Mouse (Mus musculus): ENCODE results near the gene Itgb2l.

The Itgb2l gene

DNA sequence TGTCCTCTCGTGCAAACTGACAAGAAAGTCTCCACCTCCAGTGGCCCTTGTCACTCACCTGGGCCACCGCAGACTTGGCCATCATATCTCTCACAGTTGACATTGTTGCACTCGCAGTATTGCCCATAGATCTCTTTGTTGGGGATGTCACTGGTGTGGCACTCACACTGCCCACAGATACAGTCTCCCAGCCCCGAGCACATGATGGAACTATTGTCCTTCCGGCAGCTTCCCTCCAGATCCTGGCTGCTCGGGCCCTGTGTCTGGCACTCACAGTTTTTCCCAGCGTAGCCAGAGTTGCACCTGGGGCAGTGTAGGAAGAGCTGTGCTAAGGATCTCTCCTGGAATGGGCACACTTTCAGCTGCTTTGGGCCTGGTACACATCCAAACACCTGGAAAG is 16.7 kb downstream of the Itgb2l start:
- no peak for DNase-seq (ENCODE audit: low spot score in 2 of 2)

DNA sequence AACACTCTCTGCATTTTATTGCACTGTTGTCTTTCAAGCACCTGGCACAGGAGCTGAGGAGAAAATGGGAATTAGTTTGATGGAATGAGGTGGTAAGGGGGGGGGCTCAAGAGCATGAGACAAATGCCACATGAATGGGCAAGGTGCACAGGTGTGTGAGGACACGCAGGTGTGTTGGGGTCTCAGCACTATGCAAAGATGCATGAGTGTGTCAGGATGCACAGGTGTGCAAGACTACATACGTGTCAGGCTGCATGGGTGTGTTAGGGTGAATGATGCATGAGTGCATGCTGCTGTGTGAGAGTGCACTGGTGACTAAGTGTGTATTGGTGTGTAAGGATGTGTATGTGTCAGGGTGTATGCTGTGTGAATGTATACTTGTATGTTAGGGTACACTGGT is 18.4 kb downstream of the Itgb2l start:
- DNase-seq (ENCODE audit: low spot score in 2 of 2) = no peak

DNA sequence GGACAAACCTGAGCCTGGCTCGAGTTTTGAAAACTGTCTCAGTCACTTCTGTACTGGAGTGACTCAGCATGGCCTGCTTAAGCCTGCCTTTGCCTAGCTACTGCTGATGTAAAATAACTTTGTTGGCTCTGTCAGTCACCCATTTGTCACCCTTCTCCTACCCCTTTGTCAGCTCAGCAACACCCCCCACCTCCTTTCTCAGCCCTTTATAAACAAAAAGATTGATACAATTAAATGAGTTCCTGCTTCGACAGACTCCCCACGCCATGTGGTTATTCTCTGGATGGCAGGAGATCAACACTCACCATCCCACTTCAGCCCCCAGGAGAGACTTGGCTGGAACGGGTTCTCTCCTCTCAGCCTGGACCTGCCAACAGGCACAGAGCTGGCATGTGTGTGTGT is 35.4 kb downstream of the Itgb2l start:
- DNase-seq (ENCODE audit: low spot score in 2 of 2) = no peak

DNA sequence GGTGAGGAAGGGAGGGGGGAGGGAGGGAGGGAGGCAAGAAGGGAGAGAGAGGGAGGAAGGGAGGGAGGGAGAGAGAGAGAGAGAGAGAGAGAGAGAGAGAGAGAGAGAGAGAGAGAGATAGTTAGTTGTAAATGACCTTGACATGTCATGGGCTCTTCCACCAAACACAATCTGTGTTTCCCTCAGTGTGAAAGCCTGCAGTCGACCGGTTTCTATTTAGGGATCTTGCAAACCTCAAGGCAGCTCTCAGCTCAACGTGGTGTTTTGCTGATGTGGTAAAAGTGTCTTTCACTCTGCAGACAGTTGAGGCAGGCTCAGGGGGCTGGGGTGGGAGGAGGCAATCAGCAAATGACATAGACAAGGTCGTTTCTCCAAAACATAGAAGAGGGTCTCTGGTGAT is 37.1 kb downstream of the Itgb2l start:
- DNase-seq (ENCODE audit: low spot score in 2 of 2) = no peak

DNA sequence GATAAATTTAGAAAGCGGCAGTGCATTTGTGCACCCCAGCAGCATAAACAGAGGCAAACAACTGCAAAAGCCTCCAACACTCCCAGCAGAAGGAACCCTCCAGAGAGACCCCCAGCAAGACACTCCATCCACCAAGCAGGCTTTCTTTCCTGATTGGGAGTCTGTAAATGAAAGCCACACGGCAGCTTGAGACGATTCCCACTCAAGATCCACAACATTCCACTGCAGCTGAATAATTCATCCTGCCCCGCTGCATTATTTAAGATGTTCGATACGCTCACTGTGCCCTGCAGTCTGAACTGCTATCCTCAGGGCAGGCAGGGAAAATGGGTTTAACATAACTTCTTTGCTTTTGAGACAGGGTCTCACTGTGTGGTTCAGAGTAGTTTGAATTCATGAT is 41.1 kb downstream of the Itgb2l start:
- DNase-seq (ENCODE audit: low spot score in 2 of 2) = no peak

DNA sequence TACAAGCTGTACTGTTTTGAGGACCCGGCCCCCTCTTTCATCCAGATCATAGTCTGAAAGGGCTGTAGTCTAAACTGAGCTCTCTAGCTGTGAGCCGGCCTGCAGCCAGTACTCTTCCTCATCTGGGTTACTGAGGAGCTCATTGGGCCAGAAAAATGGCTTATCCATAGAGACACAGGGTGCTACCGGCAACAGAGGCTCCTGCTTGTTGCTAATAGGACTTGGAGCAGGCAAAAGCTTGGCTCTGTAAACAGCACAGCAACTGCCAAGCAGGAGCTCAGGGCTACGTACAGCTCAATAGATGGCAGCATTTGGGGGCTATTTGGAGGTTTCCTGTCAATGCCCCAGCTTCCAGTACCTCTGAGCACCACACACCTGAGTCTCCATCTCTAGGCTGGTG is 43.4 kb downstream of the Itgb2l start:
- no peak for DNase-seq (ENCODE audit: low spot score in 2 of 2)

DNA sequence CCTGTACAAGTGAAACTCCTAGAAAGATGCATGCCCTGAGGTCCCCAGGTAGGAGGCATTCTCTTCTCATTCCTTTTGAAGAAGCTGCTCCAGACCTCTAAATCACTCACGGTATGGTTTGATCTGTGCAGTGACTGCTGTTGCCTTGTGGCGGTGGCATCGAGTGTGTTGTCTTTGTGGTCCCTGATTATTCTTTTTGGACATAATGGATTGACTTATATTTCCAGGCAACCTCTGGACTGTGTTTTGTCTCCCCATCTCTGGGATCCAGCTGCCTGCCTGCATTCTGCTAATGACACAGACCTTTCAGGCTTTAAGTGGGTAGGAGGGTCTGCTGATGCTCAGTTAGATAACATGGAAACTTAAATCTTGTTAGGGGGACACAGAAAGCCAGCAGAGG is 44.6 kb downstream of the Itgb2l start:
- DNase-seq (ENCODE audit: low spot score in 2 of 2) = no peak

DNA sequence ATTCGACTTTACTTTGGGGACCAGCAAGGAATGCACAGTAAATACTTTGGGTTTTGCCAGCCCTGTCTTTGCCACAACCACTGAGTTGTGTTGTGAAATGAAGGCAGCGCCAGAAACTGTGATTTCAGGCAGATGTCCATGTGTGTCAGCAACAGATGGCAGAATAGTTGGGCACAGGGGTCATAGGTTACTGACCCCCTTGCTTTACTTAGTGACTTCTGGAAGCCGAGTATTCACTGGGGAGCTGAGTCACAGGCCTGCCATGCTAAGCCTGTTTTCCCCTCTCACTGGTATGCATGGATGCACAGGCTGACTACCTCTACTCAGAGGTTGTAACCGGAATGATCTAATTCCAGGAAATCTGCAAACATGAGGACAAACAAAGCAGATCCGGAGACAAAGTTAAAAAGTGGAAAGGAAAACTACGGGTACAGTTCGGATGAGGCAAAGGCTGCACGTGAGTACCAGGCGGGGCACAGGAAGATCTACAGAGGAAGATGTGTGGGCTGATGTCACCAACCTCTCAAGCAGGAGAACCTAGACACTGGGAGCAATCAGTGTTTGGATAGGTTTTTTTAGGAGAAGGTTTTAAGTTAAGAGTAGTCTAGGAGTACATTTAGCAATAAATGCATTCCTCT is 47.3 kb downstream of the Itgb2l start:
- DNase-seq (ENCODE audit: low spot score in 2 of 2) = no peak

DNA sequence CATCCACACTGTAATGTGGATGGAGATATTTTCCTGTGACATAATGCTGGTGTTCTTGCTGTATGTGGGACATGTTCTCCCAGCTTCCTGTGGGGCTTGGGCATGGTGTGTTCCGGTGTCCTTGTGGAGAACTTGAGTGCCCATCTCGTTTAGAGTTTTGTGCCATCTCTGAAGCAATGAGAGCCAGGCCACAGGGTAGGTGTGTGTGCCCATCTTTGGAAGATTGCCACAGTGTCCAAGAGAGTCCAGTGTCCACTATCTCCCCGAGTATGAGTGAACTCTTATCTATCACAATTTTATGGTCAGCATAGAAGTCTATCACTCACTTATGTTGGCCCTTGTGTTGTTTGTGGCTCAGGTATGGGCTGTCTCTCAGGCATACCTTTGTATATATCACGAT is 47.9 kb downstream of the Itgb2l start:
- no peak for DNase-seq (ENCODE audit: low spot score in 2 of 2)

DNA sequence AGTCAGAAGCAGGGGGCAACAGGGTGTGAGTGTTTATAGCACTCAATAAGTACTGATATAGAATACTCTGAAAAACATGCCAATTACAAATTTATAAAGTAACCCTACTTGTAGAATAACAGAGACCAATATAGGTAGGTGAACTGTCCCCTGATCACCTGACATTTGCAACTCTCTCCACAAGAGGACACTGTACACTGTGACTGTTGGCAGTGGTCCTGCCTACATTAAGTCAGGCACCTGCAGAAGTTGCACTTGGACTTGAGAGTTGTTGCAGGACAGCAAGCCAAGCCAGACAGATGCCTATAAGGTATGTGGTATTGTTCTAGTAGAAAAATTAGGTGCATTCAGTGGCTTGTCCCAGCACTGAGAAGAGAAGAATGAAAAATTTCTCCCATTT is 52.3 kb downstream of the Itgb2l start:
- no peak for DNase-seq (ENCODE audit: low spot score in 2 of 2)

DNA sequence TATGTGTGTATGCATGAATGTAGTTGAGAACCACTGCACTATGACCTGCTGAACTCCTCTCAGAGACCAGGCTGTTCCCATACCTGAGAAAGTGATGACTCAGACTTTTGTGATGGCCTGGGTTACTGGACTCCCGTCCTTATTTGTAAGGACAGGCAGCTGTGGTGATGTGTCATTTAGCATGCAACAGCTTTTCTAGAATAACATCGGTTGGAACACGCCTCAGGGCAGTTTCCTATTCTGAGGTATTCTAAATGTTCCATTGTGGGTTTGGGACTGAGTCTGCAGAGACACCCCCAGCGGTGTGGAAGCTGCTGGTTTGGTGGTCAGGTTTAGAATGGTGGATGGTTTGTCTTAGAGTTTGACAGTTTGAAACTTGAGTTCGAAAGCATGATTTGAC is 54.9 kb downstream of the Itgb2l start:
- DNase-seq (ENCODE audit: low spot score in 2 of 2) = no peak

DNA sequence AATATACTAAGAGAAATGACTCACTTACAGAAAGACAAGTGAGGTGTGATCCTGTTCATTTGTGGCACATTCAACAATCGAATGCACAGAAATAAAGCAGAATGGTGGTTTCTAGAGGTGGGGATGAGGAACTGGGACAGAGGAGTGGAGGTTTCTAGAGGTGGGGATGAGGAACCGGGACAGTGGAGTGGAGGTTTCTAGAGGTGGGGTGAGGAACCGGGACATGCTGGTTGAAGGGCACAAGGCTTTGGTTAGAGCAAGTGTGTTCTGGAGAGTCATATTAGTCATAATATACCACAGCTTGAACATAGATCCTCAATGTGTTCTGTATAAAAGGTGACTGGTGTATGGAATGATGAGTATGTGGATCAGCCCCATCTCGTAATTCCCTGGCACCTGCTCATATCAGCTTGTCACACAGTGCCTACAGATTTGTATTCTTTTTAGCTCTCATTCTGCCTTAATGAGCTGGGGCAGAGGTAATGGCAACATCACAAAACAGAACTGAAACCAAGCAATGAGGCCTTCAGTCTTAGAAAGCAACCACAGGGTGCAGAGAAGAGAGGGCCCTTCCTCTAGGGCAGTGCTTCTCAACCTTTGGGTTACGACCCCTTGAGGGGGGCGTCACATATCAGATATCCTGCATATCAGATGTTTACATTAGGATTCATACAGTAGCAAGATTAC is 55.6 kb downstream of the Itgb2l start:
- no peak for DNase-seq (ENCODE audit: low spot score in 2 of 2)

DNA sequence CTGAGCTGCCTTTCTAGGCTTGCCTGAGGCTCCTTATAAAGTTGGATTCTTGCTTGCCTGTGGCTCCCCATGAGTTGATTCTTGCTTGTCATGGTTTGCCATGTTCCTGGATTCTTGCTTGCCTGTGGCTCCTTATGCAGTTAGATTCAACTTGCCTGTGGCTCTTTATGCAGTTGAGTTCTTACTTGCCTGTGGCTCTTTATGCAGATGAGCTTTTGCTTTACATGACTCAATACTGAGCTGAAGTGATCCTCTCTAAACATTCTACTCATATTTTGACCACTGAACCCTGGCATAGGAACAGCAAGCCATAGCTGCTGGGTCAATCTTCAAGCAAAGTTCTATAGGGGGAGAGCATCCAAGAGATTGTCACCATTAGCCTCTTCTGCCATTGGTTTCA is 58.7 kb downstream of the Itgb2l start:
- no peak for DNase-seq (ENCODE audit: low spot score in 2 of 2)

DNA sequence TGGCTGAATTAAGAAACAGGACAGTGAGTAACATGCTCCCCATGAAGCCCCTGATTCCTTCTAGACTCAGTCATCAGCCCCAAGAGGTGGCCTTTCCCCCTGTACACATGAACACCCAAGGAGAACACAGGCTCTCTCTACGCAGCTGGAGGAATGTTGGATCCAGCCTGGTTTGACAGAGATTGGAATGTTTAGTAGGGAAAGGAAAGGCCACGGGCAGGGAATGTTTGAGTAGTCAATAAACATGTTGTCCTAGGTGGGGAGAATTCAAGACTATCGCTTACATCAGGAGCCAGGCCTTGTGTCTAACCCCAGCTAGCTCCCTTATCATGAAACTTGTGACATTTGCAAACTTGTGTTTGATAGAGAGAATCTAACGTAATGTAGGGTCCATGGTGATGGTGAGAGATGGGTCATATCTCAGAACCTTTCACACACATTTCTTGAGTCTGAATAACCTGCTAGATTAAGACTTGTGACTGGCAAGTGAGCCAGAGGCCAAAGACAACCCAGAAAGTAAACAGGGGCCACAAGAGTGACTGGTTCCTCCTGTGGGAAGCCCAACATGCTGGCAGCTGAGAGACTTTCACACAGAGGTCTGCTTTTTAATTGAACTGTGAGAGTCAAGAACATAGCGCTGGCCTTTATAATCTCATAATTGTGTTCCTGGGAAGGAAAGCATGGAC is 60.8 kb downstream of the Itgb2l start:
- DNase-seq (ENCODE audit: low spot score in 2 of 2) = no peak

DNA sequence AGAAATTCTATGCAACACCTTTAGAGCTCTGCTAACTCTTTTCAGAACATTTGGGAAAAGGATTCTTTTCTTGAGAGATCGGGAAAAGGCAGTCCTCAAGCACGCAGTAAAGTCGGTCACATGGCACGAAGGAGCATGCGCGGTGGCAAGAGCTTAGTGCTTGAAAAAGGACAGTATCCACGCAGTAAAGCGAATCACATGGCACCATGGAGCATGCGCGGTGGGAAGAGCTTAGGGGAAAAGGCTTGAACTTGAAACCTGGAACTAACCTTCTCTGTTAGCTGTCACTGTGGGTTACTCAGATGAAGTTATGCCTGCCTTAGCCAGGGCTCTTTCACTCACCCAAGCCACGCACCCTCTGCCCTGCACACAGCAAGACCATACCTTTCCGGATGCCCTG is 62.0 kb downstream of the Itgb2l start:
- no peak for DNase-seq (ENCODE audit: low spot score in 2 of 2)

DNA sequence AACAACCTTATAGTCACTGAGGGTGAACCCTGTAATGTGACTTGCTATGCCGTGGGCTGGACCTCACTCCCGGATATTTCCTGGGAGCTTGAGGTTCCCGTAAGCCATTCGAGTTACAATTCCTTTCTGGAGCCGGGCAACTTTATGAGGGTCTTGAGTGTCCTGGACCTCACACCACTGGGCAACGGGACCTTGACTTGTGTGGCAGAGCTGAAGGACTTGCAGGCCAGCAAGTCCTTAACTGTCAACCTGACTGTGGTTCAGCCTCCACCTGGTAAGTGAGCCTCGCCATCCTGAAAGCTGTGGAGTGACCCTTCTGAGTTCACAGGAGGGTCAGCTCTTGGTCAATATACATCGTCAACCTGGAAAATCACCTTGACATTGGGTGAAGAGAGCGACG is 65.3 kb downstream of the Itgb2l start:
- DNase-seq (ENCODE audit: low spot score in 2 of 2) = no peak

DNA sequence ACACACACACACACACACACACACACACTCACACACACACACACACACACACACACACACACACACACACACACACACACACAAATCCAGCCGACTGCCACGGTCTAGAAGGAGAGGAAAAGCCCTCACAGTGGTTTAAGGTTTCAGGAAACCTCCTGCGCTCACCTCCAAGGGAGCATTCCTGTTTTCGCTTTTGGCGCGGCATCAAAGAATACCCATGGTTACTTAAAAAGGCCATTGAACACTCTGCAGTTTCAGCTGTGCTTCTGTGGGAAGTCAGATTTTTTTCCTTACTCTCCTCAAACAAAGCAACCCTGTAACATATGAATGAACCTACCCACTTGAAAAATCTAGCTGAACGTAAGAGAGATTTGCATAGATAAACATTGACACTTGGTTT is 67.1 kb downstream of the Itgb2l start:
- no peak for DNase-seq (ENCODE audit: low spot score in 2 of 2)

DNA sequence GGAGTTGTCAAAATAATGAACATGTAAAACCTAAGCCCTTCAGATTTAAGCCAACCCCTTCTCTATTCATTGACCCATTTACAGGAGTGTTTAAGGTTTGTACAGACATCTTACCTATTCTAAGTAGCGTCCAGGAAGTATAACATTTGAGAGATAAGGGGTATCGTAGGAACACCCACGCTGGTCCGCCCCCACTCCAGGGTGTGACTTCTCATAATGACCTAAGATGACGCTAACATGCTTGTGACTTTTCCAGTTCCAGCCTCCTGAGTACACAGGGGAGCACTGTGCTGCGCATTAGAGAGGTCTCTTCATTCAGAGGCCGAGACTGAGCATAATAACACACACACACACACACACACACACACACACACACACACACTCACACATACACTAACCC is 67.9 kb downstream of the Itgb2l start:
- no peak for DNase-seq (ENCODE audit: low spot score in 2 of 2)

DNA sequence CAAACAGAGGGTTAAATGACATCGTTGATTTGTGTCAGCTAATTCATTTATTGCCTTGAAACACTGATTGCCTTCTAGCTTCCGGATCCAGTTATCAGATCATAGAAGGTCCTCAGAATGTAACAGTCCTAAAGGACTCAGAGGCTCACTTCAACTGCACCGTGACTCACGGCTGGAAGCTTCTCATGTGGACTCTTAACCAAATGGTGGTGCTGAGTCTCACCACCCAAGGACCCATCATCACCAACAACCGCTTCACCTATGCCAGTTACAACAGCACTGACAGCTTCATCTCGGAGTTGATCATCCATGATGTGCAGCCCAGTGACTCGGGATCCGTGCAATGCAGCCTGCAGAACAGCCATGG is 70.7 kb downstream of the Itgb2l start:
- DNase-seq (ENCODE audit: low spot score in 2 of 2) = no peak

Measured in frontal cortex, postnatal 14 days (tissue).